In the genomic region with DNA sequence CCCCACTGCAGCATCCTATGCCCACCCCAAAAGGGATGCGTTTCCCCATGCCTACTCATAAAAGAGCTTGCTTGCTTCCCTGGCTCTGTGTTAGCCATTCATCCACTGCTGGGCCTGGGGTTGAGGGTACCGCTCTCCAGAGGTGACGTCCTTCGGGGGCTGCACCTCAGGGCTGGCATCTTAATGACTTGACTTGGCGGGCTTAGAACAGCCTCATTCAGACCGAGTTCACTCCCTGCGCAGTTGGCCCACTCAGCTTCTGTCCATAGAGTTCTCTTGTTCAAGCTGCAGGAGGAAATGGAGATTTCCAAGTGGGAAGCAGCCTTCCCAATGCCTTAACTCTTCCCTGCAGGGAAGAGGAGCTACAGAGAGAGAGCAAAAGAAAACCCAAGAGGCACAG, we compare ENCODE assay signal across 12 mouse cellular contexts. TPM values are rescaled to one million over a fixed set of nuclear protein-coding genes. Genes with fewer than 3 reads are reported as not detected.
DNase-seq lines count a peak whose midpoint lies in the region; ATAC-seq and TF ChIP-seq lines count a peak whose summit lies in the region.
"Had no signal": no experiment of that assay in that cellular context is flagged by ENCODE, and none has a peak within 500 bp of the region (broad histone marks: within the 10 kb centered on the region; RNA-seq: fewer than 3 reads in every experiment).

No protein-coding gene starts in this region.

- no peak overlapping the region for H3K9ac ChIP-seq in forebrain, postnatal 0 days
- H3K9ac ChIP-seq in forebrain, embryonic 13.5 days, result no peak overlapping the region
- H3K9ac ChIP-seq in kidney, embryonic 14.5 days (ENCODE audit: low read depth, low read length), result no peak overlapping the region; the same call in 1 of the 2 replicates
- H3K9ac ChIP-seq in limb, embryonic 12.5 days (replicated peaks), result no peak overlapping the region
- H3K9ac ChIP-seq: midbrain, embryonic 12.5 days had no signal

- 0 out of 2 replicates have a peak, but pooled peaks cover 6% of the 10 kb centered on the region for H3K4me1 ChIP-seq in forebrain, postnatal 0 days (ENCODE audit: insufficient read depth)
- peaks cover 19% of the 10 kb centered on the region; the same call in 1 of the 2 replicates for H3K4me1 ChIP-seq in forebrain, embryonic 13.5 days
- peaks cover 23% of the 10 kb centered on the region for H3K4me1 ChIP-seq in kidney, embryonic 14.5 days (ENCODE audit: control insufficient read depth, insufficient read depth, low read length)
- H3K4me1 ChIP-seq in limb, embryonic 12.5 days (replicated peaks), result peaks cover 37% of the 10 kb centered on the region
- H3K4me1 ChIP-seq: midbrain, embryonic 12.5 days had no signal

- 42% methylated on average over 7 of the region's 7 CpGs for WGBS in forebrain, postnatal 0 days
- 53% methylated on average over 7 of the region's 7 CpGs for WGBS in forebrain, embryonic 13.5 days
- 46% methylated on average over 7 of the region's 7 CpGs for WGBS in kidney, embryonic 14.5 days
- 30% methylated on average over 7 of the region's 7 CpGs for WGBS in limb, embryonic 12.5 days

- no peak overlapping the region for H3K4me3 ChIP-seq in forebrain, postnatal 0 days (ENCODE audit: low read depth, low read length)
- no peak overlapping the region for H3K4me3 ChIP-seq in forebrain, embryonic 13.5 days
- no peak overlapping the region for H3K4me3 ChIP-seq in kidney, embryonic 14.5 days (ENCODE audit: low read length)
- H3K4me3 ChIP-seq in limb, embryonic 12.5 days (replicated peaks), result no peak overlapping the region
- H3K4me3 ChIP-seq: midbrain, embryonic 12.5 days had no signal

- H3K27ac ChIP-seq in forebrain, postnatal 0 days (ENCODE audit: low read depth, low read length), result peak overlapping the region; percentile 21; the same call in 1 of the 2 replicates
- no peak overlapping the region for H3K27ac ChIP-seq in forebrain, embryonic 13.5 days
- peak overlapping the region; percentile 47; the same call in 1 of the 2 replicates for H3K27ac ChIP-seq in kidney, embryonic 14.5 days (ENCODE audit: low read depth, low read length)
- H3K27ac ChIP-seq in limb, embryonic 12.5 days, result peak overlapping the region; percentile 35; the same call in 1 of the 2 replicates
- H3K27ac ChIP-seq: midbrain, embryonic 12.5 days had no signal

- TF ChIP-seq CTCF in forebrain, postnatal 0 days (IDR thresholded peaks at IDR 0.05; ENCODE audit: low read depth), result no peak

- peak; percentile 61 for ATAC-seq in forebrain, postnatal 0 days
- ATAC-seq in forebrain, embryonic 13.5 days, result no peak
- ATAC-seq in kidney, embryonic 14.5 days (ENCODE audit: low FRiP score, low TSS enrichment), result no peak
- ATAC-seq in limb, embryonic 12.5 days (ENCODE audit: insufficient number of reproducible peaks, insufficient read depth, low FRiP score, low TSS enrichment, low read depth), result no peak
- ATAC-seq: inflammation-experienced regulatory T-cells, adult 6 months had no signal

- no peaks in the 10 kb centered on the region for H3K36me3 ChIP-seq in forebrain, postnatal 0 days (ENCODE audit: insufficient read depth)
- H3K36me3 ChIP-seq in forebrain, embryonic 13.5 days (ENCODE audit: poor library complexity, severe bottlenecking), result no peaks in the 10 kb centered on the region
- no peaks in the 10 kb centered on the region for H3K36me3 ChIP-seq in kidney, embryonic 14.5 days (ENCODE audit: control insufficient read depth, insufficient read depth, low read length)
- H3K36me3 ChIP-seq in limb, embryonic 12.5 days, result no peaks in the 10 kb centered on the region
- H3K36me3 ChIP-seq: G1E; midbrain, embryonic 12.5 days had no signal

- H3K9me3 ChIP-seq in forebrain, postnatal 0 days (ENCODE audit: low read length), result no peaks in the 10 kb centered on the region
- H3K9me3 ChIP-seq in forebrain, embryonic 13.5 days (replicated peaks), result no peaks in the 10 kb centered on the region
- H3K9me3 ChIP-seq in kidney, embryonic 14.5 days (ENCODE audit: control insufficient read depth, low read length), result no peaks in the 10 kb centered on the region
- H3K9me3 ChIP-seq in limb, embryonic 12.5 days, result no peaks in the 10 kb centered on the region
- H3K9me3 ChIP-seq: midbrain, embryonic 12.5 days had no signal

- H3K4me2 ChIP-seq in forebrain, postnatal 0 days (ENCODE audit: low read depth), result no peak overlapping the region
- H3K4me2 ChIP-seq in forebrain, embryonic 13.5 days, result no peak overlapping the region
- no peak overlapping the region for H3K4me2 ChIP-seq in kidney, embryonic 14.5 days (replicated peaks; ENCODE audit: low read depth, low read length)
- H3K4me2 ChIP-seq in limb, embryonic 12.5 days, result peak overlapping the region; percentile 8; the same call in 1 of the 2 replicates
- H3K4me2 ChIP-seq: midbrain, embryonic 12.5 days had no signal

- no peaks in the 10 kb centered on the region for H3K27me3 ChIP-seq in forebrain, postnatal 0 days (ENCODE audit: insufficient read depth, low read length)
- H3K27me3 ChIP-seq in forebrain, embryonic 13.5 days, result no peaks in the 10 kb centered on the region
- H3K27me3 ChIP-seq in kidney, embryonic 14.5 days (ENCODE audit: control insufficient read depth, insufficient read depth, low read length), result no peaks in the 10 kb centered on the region
- H3K27me3 ChIP-seq in limb, embryonic 12.5 days, result peaks cover 7% of the 10 kb centered on the region; the same call in 1 of the 2 replicates

- no peak for DNase-seq in forebrain, postnatal 0 days
- DNase-seq in kidney, adult 18-20 months, result no peak
- DNase-seq in brain, adult 2 months (ENCODE audit: low read depth, low spot score), result peak; percentile 60
- no peak for DNase-seq in cerebellum, postnatal 4 days (ENCODE audit: low spot score in 2 of 2)
- DNase-seq in thymus, postnatal 36 days, result no peak
- DNase-seq: gastrocnemius, postnatal 25 days had no signal

RNA-seq across cellular contexts. Expression of gene Epas1, which starts 32.1 kb away (rescaled TPM):
- 8.7 and 14.3 TPM in 2 replicates for total RNA-seq in forebrain, postnatal 0 days (2014; rRNA removed)
- polyA plus RNA-seq in forebrain, postnatal 0 days (2015; fragmentation: Nextera tagmentation; extraction: Ambion mirVana), result 4.7 and 6.3 TPM in 2 replicates
- polyA plus RNA-seq in forebrain, embryonic 13.5 days (2015; fragmentation: Nextera tagmentation; extraction: Ambion mirVana), result 3.2 and 3.5 TPM in 2 replicates
- 8.6 and 12.8 TPM in 2 replicates for polyA plus RNA-seq in kidney, embryonic 14.5 days (2014; fragmentation: Nextera tagmentation; extraction: Ambion mirVana)
- 2.1 and 2.4 TPM in 2 replicates for polyA plus RNA-seq in limb, embryonic 12.5 days (2016; fragmentation: Nextera tagmentation; extraction: Ambion mirVana)
- polyA plus RNA-seq: G1E had no signal
